Mouse (Mus musculus) heart, embryonic 14.5 days (tissue): ENCODE results near the gene Hivep3. TPM values are rescaled to one million over a fixed set of nuclear protein-coding genes. Genes with fewer than 3 reads are reported as not detected.

ENCODE experiments used
- ATAC-seq: fragments of 200-750 bp; cut with Nextera tagmentation; 2 replicates; pipeline ENCODE4 v1.8.0; 2017; ENCODE audit warnings: low read depth, moderate TSS enrichment; ENCODE audit not compliant: insufficient number of reproducible peaks, insufficient read depth, low FRiP score
- H3K27ac ChIP-seq, 2 experiments: fragments of 200-500 bp in 1 of 2; fragments of 300-500 bp in 1 of 2; sonication (generic) in 1 of 2; replicated peaks in 1 of 2; 2 replicates each; pipeline ENCODE4 v1.5.1; 2012 to 2014; ENCODE audit warnings: low read depth in 2 of 2, low read length in 2 of 2, control low read depth in 1 of 2, mild to moderate bottlenecking in 1 of 2, mixed read lengths in 1 of 2; ENCODE audit not compliant: control insufficient read depth in 1 of 2, insufficient read depth in 1 of 2
- H3K27me3 ChIP-seq: fragments of 300-500 bp; sonication (generic); 2 replicates; pipeline ENCODE4 v1.6.1; 2014; ENCODE audit warnings: mild to moderate bottlenecking, low read length, control low read depth; ENCODE audit not compliant: control insufficient read depth, insufficient read depth
- H3K36me3 ChIP-seq: fragments of 300-500 bp; sonication (generic); 2 replicates; pipeline ENCODE4 v1.6.1; 2014; ENCODE audit warnings: mild to moderate bottlenecking, control low read depth, low read length, mixed read lengths; ENCODE audit not compliant: control insufficient read depth, insufficient read depth
- H3K4me1 ChIP-seq, 2 experiments: fragments of 200-500 bp in 1 of 2; fragments of 300-500 bp in 1 of 2; sonication (generic) in 1 of 2; 2 replicates each; pipeline ENCODE4 v1.6.1; 2012 to 2014; ENCODE audit warnings: low read length in 2 of 2, control low read depth in 1 of 2, mixed read lengths in 1 of 2; ENCODE audit not compliant: control insufficient read depth in 2 of 2, insufficient read depth in 2 of 2
- H3K4me2 ChIP-seq: fragments of 300-500 bp; sonication (generic); 2 replicates; pipeline ENCODE4 v1.6.1; 2014; ENCODE audit warnings: mild to moderate bottlenecking, low read length
- H3K4me3 ChIP-seq, 2 experiments: fragments of 200-500 bp in 1 of 2; fragments of 300-500 bp in 1 of 2; sonication (generic) in 1 of 2; 2 replicates each; pipeline ENCODE4 v1.5.1; 2012 to 2014; ENCODE audit warnings: low read length in 2 of 2, mild to moderate bottlenecking in 2 of 2, control low read depth in 1 of 2, low read depth in 1 of 2, moderate library complexity in 1 of 2; ENCODE audit not compliant: control insufficient read depth in 1 of 2, insufficient read depth in 1 of 2
- H3K9ac ChIP-seq: fragments of 300-500 bp; sonication (generic); 2 replicates; pipeline ENCODE4 v1.6.1; 2014; ENCODE audit warnings: mild to moderate bottlenecking, low read length
- H3K9me3 ChIP-seq: fragments of 300-500 bp; sonication (generic); 2 replicates; pipeline ENCODE4 v1.6.1; 2016; ENCODE audit warnings: low read length, control low read depth; ENCODE audit not compliant: control insufficient read depth
- WGBS: fragments of 180-500 bp; shearing (Covaris S2); extraction: QIAGEN DNeasy Blood & Tissue Kit; methylation state at CpG from one replicate; pipeline ENCODE4 v1.1.7; 2014; 5-methylcytosine and 5-hydroxymethylcytosine counted together
- polyA plus RNA-seq: library from polyadenylated mRNA; unstranded; fragments of >200 nt; fragmentation: Nextera tagmentation; extraction: Ambion mirVana; gene quantifications from 2 replicates; pipeline ENCODE4 v1.2.1, GENCODE M21; 2014

Hivep3 gene
- polyA plus RNA-seq, 1 experiment from 2014 or later, result 6.8 TPM

DNA sequence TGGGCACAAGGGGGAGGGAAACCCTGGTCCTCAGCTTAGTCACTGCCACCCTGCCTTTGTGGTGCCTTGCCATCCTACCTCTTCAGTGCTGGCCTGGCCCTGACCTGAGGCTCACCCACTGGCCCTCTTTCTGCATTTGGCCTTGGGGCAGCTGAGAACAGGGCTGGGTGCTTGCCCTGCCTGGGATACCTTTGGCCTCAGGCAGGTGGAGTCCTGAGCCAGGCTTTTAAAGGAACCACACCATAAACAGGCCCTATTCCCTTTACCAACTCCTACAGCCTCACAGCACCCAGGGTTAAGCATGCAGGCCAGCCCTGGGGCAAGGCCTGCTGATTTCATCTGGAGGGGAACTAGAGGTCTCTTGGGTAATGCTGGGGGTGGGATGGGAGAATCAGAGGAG is 447.0 kb downstream of the Hivep3 start:
- no peak overlapping the region for H3K27ac ChIP-seq
- H3K4me3 ChIP-seq, result no peak overlapping the region
- H3K9me3 ChIP-seq, result no peaks in the 10 kb centered on the region
- H3K4me1 ChIP-seq, result no peaks in the 10 kb centered on the region
- H3K9ac ChIP-seq, result no peak overlapping the region
- ATAC-seq, result no peak
- H3K27me3 ChIP-seq, result peaks cover 7% of the 10 kb centered on the region
- H3K36me3 ChIP-seq, result no peaks in the 10 kb centered on the region
- no peak overlapping the region for H3K4me2 ChIP-seq

DNA sequence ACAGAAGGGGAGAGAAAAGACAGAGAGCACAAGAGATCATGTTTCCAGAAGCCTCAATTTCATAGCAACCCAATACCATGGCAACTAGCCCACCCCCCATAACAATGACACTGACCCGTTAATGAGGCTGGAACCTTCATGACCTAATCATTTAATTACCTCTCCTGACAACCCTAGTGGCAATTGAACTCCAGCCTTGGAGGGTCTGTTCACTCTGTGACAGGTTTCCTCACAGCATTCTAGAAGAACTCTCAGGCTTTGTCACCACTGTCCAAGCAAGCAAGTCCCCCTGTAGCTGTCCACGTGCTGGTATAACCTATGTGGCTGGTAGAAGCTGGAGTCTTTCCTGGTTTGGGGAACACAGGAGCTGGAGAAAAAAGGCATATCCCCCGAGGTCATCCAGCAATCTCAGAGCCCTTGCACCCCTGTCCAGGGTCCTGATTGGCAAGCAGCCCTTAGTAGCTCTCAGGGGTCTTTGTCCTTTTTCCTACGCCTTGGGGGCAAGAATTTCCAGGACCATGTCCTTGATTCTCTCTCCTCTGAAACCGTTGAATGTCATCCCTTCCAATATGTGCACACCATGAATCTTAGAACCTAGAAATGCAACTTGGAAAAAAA is 450.9 kb downstream of the Hivep3 start:
- H3K36me3 ChIP-seq, result no peaks in the 10 kb centered on the region
- peaks cover 5 to 9% of the 10 kb centered on the region in 2 experiments; a peak in 1 of 4 replicates for H3K4me1 ChIP-seq
- no peak overlapping the region for H3K4me3 ChIP-seq
- ATAC-seq, result no peak
- peaks cover 10% of the 10 kb centered on the region for H3K27me3 ChIP-seq
- H3K4me2 ChIP-seq, result no peak overlapping the region
- H3K9me3 ChIP-seq, result no peaks in the 10 kb centered on the region
- WGBS, result 21% methylated on average over 5 of the region's 5 CpGs
- H3K9ac ChIP-seq, result no peak overlapping the region
- no peak overlapping the region for H3K27ac ChIP-seq

DNA sequence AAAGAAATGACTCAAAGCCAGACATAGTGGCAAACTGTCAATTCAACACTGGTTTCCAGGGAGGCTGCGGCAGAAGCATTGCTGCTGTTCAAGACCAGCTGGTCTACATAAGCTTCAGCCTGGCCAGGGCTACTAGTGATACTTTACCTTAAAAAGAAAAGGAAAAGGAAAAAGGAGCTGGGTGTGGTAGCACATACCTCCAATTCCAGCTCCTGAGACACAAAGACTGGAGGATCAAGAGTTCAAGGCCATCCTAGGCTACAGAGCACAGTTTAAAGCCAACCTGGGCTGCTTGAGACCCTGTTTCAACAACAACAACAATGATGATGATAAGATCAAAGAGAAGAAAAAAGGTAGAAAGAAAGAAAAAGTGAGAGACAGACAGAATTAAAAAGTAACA is 452.9 kb downstream of the Hivep3 start:
- WGBS, result 82% methylated on average over 1 of the region's 1 CpGs
- no peak for ATAC-seq
- Histone ChIP-seq H3K4me3 (no peak overlapping the region), H3K9me3 (no peaks in the 10 kb centered on the region), H3K4me2 (no peak overlapping the region), H3K4me1 (peaks cover 5 to 9% of the 10 kb centered on the region in 2 experiments; a peak in 1 of 4 replicates), H3K9ac (no peak overlapping the region), H3K36me3 (no peaks in the 10 kb centered on the region), H3K27ac (no peak overlapping the region), H3K27me3 (peaks cover 10% of the 10 kb centered on the region)

DNA sequence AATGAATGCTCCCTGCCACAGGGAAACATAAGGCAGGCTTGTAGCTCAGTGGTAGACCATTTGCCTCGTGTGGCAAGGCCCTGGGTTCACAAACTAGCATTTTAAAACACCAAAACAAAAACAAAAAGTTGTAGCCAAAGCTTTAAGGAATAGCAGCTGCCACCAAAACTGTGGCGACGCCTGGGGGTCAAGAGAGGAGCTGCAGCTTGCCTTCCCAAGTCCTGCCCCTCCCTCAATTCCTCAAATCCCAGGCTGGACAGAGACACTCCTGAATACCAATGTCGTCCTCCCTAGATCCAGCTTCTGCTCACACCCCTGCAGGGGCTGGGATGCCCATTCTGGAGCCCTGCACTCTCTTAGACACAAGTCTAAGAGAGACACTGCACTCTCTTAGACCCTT is 453.4 kb downstream of the Hivep3 start:
- Histone ChIP-seq H3K27ac (no peak overlapping the region), H3K9ac (no peak overlapping the region), H3K4me3 (no peak overlapping the region), H3K9me3 (no peaks in the 10 kb centered on the region), H3K36me3 (no peaks in the 10 kb centered on the region), H3K4me2 (no peak overlapping the region), H3K4me1 (peaks cover 5 to 9% of the 10 kb centered on the region in 2 experiments; a peak in 1 of 4 replicates), H3K27me3 (peaks cover 10% of the 10 kb centered on the region)
- 3% methylated on average over 4 of the region's 4 CpGs for WGBS
- no peak for ATAC-seq

Other genes with a start within 250 kb of the Hivep3 start
- gene Rimkla, start 241.2 kb upstream of the Hivep3 start, polyA plus RNA-seq, result 5.7 TPM in 2 replicates
- gene Foxj3, start 196.8 kb upstream of the Hivep3 start, polyA plus RNA-seq, result 23.0 and 25.8 TPM in 2 replicates
- gene Frg2f1, start 194.3 kb upstream of the Hivep3 start, polyA plus RNA-seq, result 4.4 and 5.0 TPM in 2 replicates
- not detected in 2 replicates for gene Guca2a, start 96.1 kb upstream of the Hivep3 start, polyA plus RNA-seq
- gene Guca2b, start 74.8 kb upstream of the Hivep3 start, polyA plus RNA-seq, result not detected in 2 replicates